Mouse (Mus musculus) ES-E14 (cell line): ENCODE measurements around the gene Hdac5.
A peak's percentile ranks its signal among the peaks of the same experiment; 100 is the strongest.

Experiments used
- CHD2 ChIP-seq: IDR thresholded peaks from 2 replicates; pipeline ENCODE4 v1.6.1; 2014; ENCODE audit warnings: mild to moderate bottlenecking, low read depth, low read length, inconsistent platforms
- HCFC1 ChIP-seq: IDR thresholded peaks from 2 replicates; pipeline ENCODE4 v1.6.1; 2012; ENCODE audit warnings: low read length, inconsistent platforms, borderline replicate concordance; ENCODE audit not compliant: insufficient read depth
- MAFK ChIP-seq: IDR thresholded peaks from 2 replicates; pipeline ENCODE4 v1.6.1; 2014; ENCODE audit warnings: mild to moderate bottlenecking, low read depth, low read length, inconsistent platforms; ENCODE audit not compliant: insufficient read depth
- ZNF384 ChIP-seq: IDR thresholded peaks from 2 replicates; pipeline ENCODE4 v1.6.1; 2012; ENCODE audit warnings: low read depth, low read length, inconsistent platforms

DNA sequence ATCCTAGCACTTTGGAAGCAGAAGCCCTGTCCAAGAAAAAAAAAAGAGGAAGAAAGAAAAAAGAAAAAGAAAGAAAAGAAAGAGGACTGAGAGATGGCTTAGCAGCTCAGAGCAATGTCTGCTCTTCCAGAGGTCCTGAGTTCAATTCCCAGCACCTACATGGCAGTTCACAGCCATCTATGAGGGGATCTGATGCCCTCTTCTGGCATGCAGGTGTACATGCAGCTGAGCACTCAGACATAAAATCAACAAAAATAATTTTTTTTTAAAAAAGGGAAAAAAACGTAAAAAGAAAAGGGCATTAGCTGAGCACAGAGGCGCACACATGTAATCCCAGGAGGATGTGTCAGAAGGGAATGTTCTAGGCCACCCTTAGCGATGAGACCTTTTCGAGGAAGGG, 16.9 kb upstream of the Hdac5 start:
- TF ChIP-seq ZNF384 (0 out of 2 replicates have a peak, but pooled peaks have one; percentile 43), HCFC1 (no peak), MAFK (no peak), CHD2 (no peak)
